Mouse (Mus musculus) lung, adult 2 months (tissue): ENCODE results near the gene Jade2.

ENCODE experiments used
- CTCF ChIP-seq: fragments of 200-500 bp; IDR thresholded peaks from 2 replicates; pipeline ENCODE4 v1.5.1; 2011; ENCODE audit warnings: mild to moderate bottlenecking, low read length, control low read depth; ENCODE audit not compliant: insufficient read depth
- POLR2A ChIP-seq: fragments of 200-500 bp; IDR thresholded peaks from 2 replicates; pipeline ENCODE4 v1.6.1; 2011; ENCODE audit warnings: low read depth, mild to moderate bottlenecking, control low read depth, low read length, borderline replicate concordance; ENCODE audit errors: extremely low read depth

- TF ChIP-seq CTCF, result no peak
- no peak for TF ChIP-seq POLR2A
These were observed 32.5 kb downstream of the Jade2 start for GRCm38 (mm10) chr11:51824867-51825424.
